In genomic region chr15:36906789-36907188, GRCm38 (mm10) we compare ENCODE assay signal across 19 mouse cellular contexts.
DNase-seq lines count a peak whose midpoint lies in the region; ATAC-seq lines count a peak whose summit lies in the region.
"Had no signal": no experiment of that assay in that cellular context is flagged by ENCODE, and none has a peak within 500 bp of the region (broad histone marks: within the 10 kb centered on the region; RNA-seq: fewer than 3 reads in every experiment).

No protein-coding gene starts in this region.

- WGBS in kidney, embryonic 14.5 days, result 57% methylated on average over 5 of the region's 5 CpGs
- WGBS in kidney, embryonic 16.5 days, result 60% methylated on average over 5 of the region's 5 CpGs

- H3K27ac ChIP-seq in kidney, embryonic 14.5 days (ENCODE audit: low read depth, low read length), result no peak overlapping the region
- H3K27ac ChIP-seq in kidney, embryonic 16.5 days (ENCODE audit: low read length), result 0 out of 2 replicates have a peak overlapping the region, but pooled peaks have one; percentile 9
- H3K27ac ChIP-seq: embryonic facial prominence, embryonic 12.5 days; forebrain, embryonic 15.5 days; heart, embryonic 15.5 days; hindbrain, embryonic 13.5 days had no signal

- DNase-seq in kidney, adult 8-10 months, result peak; percentile 47 to 84
- DNase-seq in kidney, adult 9 months, result peak; percentile 92
- peak; percentile 56 for DNase-seq in yolk sac, embryonic 10.5 days (ENCODE audit: low spot score)
- DNase-seq in cerebellum, postnatal 25 days, result no peak
- no peak for DNase-seq in heart, adult 9 months (ENCODE audit: low spot score in 2 of 2)
- DNase-seq: adrenal gland, postnatal 10 days; cerebellum, adult 11 months; cerebellum, adult 8-10 months; cerebellum, postnatal 14 days; gastrocnemius, postnatal 36 days; heart, adult 18-20 months; heart, postnatal 14 days had no signal

- H3K4me1 ChIP-seq in kidney, embryonic 14.5 days (ENCODE audit: control insufficient read depth, insufficient read depth, low read length), result peaks cover 20% of the 10 kb centered on the region
- H3K4me1 ChIP-seq in kidney, embryonic 16.5 days (ENCODE audit: insufficient read depth, low read length), result peaks cover 22% of the 10 kb centered on the region

- H3K4me2 ChIP-seq in kidney, embryonic 14.5 days (replicated peaks; ENCODE audit: low read depth, low read length), result no peak overlapping the region
- no peak overlapping the region for H3K4me2 ChIP-seq in kidney, embryonic 16.5 days (replicated peaks; ENCODE audit: low read depth, low read length)
- H3K4me2 ChIP-seq: embryonic facial prominence, embryonic 12.5 days; forebrain, embryonic 15.5 days; heart, embryonic 11.5 days; heart, embryonic 15.5 days; hindbrain, embryonic 13.5 days had no signal

- no peaks in the 10 kb centered on the region for H3K27me3 ChIP-seq in kidney, embryonic 14.5 days (ENCODE audit: control insufficient read depth, insufficient read depth, low read length)
- no peaks in the 10 kb centered on the region for H3K27me3 ChIP-seq in kidney, embryonic 16.5 days (ENCODE audit: insufficient read depth, low read length)
- H3K27me3 ChIP-seq: embryonic facial prominence, embryonic 12.5 days; forebrain, embryonic 15.5 days; heart, embryonic 15.5 days; hindbrain, embryonic 13.5 days had no signal

- no peak for ATAC-seq in kidney, embryonic 14.5 days (ENCODE audit: low FRiP score, low TSS enrichment)
- ATAC-seq in kidney, embryonic 16.5 days (ENCODE audit: low FRiP score, low TSS enrichment), result peak; percentile 62; the same call in 1 of the 2 replicates
- ATAC-seq: forebrain, embryonic 15.5 days had no signal

- H3K9me3 ChIP-seq in kidney, embryonic 14.5 days (ENCODE audit: control insufficient read depth, low read length), result no peaks in the 10 kb centered on the region
- no peaks in the 10 kb centered on the region for H3K9me3 ChIP-seq in kidney, embryonic 16.5 days (ENCODE audit: low read length)
- H3K9me3 ChIP-seq: embryonic facial prominence, embryonic 12.5 days; forebrain, embryonic 15.5 days; heart, embryonic 15.5 days; hindbrain, embryonic 13.5 days had no signal

- H3K36me3 ChIP-seq in kidney, embryonic 14.5 days (ENCODE audit: control insufficient read depth, insufficient read depth, low read length), result no peaks in the 10 kb centered on the region
- H3K36me3 ChIP-seq in kidney, embryonic 16.5 days (ENCODE audit: insufficient read depth, low read length), result no peaks in the 10 kb centered on the region
- H3K36me3 ChIP-seq: embryonic facial prominence, embryonic 12.5 days; forebrain, embryonic 15.5 days; heart, embryonic 15.5 days; hindbrain, embryonic 13.5 days had no signal

- no peak overlapping the region for H3K9ac ChIP-seq in kidney, embryonic 14.5 days (ENCODE audit: low read depth, low read length)
- H3K9ac ChIP-seq in kidney, embryonic 16.5 days (replicated peaks; ENCODE audit: low read length), result no peak overlapping the region
- H3K9ac ChIP-seq: embryonic facial prominence, embryonic 12.5 days; forebrain, embryonic 15.5 days; heart, embryonic 15.5 days; hindbrain, embryonic 13.5 days had no signal

- no peak overlapping the region for H3K4me3 ChIP-seq in kidney, embryonic 14.5 days (ENCODE audit: low read length)
- no peak overlapping the region for H3K4me3 ChIP-seq in kidney, embryonic 16.5 days (ENCODE audit: low read length)
- H3K4me3 ChIP-seq: embryonic facial prominence, embryonic 12.5 days; forebrain, embryonic 15.5 days; heart, embryonic 15.5 days; hindbrain, embryonic 13.5 days had no signal

Comparison
In these comparisons a context has a peak if more than half of its experiments do, and no peak if none do; other contexts are left out.
1. DNase-seq: peak in kidney, adult 8-10 months (2 of 2), kidney, adult 9 months (single experiment) and yolk sac, embryonic 10.5 days (single experiment); none in cerebellum, postnatal 25 days (0 of 2) and heart, adult 9 months (0 of 2).